Mouse (Mus musculus) E14TG2a.4 (cell line): Measurements from ENCODE around the gene Dnajc15.

Source experiments
- H3K27me3 ChIP-seq: 2 replicates; pipeline ENCODE4 v1.6.1; 2014; ENCODE audit warnings: low read length, control low read depth; ENCODE audit not compliant: insufficient read depth
- H3K36me3 ChIP-seq: 2 replicates; pipeline ENCODE4 v1.6.1; 2014; ENCODE audit warnings: low read length, control low read depth; ENCODE audit not compliant: insufficient read depth
- H3K4me1 ChIP-seq: replicated peaks from 2 replicates; pipeline ENCODE4 v1.6.1; 2014; ENCODE audit warnings: low read depth, low read length, control low read depth
- H3K4me3 ChIP-seq: replicated peaks from 2 replicates; pipeline ENCODE4 v1.5.1; 2014; ENCODE audit warnings: mild to moderate bottlenecking, low read length
- H3K9me3 ChIP-seq: 2 replicates; pipeline ENCODE4 v1.6.1; 2014; ENCODE audit warnings: low read length, control low read depth
- CTCF ChIP-seq: conservative IDR thresholded peaks from 2 replicates; pipeline ENCODE4 v1.5.1; 2014; ENCODE audit warnings: low read length
- NANOG ChIP-seq: IDR thresholded peaks from 2 replicates; pipeline ENCODE4 v1.6.1; 2014; ENCODE audit warnings: borderline replicate concordance, low read length, mixed read lengths
- POU5F1 ChIP-seq: IDR thresholded peaks from 2 replicates; pipeline ENCODE4 v1.6.1; 2014; ENCODE audit warnings: low read length, borderline replicate concordance

Dnajc15 gene

GRCm38 (mm10) chr14:77825121-77825520 is 49.8 kb downstream of the Dnajc15 start:
- TF ChIP-seq POU5F1 (no peak), NANOG (no peak), CTCF (no peak)

GRCm38 (mm10) chr14:77819841-77820240 is 55.1 kb downstream of the Dnajc15 start:
- TF ChIP-seq NANOG (no peak), CTCF (no peak), POU5F1 (no peak)
- no peaks in the 10 kb centered on the region for H3K36me3 ChIP-seq
- no peak overlapping the region for H3K4me3 ChIP-seq
- H3K27me3 ChIP-seq: 0 out of 2 replicates have a peak, but pooled peaks cover 2% of the 10 kb centered on the region
- H3K4me1 ChIP-seq: peaks cover 6% of the 10 kb centered on the region; the same call in 1 of the 2 replicates
- no peaks in the 10 kb centered on the region for H3K9me3 ChIP-seq

More at GRCm38 (mm10) chr14:77825121-77825520, 49.8 kb downstream of the Dnajc15 start:
- H3K27me3 ChIP-seq: no peaks in the 10 kb centered on the region
- H3K4me3 ChIP-seq: no peak overlapping the region
- peaks cover 6% of the 10 kb centered on the region; the same call in 1 of the 2 replicates for H3K36me3 ChIP-seq
- no peaks in the 10 kb centered on the region for H3K9me3 ChIP-seq
- no peaks in the 10 kb centered on the region for H3K4me1 ChIP-seq

DNA sequence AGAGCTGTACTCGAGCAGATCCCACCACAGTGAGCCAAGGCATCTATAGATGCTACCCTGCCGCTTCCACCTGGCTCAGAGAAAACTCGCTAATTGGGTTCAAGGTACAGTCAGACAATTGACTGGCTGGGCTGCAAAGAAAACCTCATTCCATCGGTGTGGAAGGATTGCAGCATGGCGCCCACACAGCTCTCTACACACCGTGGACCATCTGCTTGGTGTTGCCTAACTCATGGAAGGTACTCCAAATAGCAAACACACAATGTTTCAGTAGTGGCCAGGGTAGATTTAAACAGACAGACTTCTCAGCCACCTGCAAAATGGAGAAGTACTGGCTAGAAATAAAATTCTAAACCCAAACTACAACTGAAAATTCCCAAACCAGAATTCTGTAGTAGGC is 57.4 kb downstream of the Dnajc15 start:
- H3K4me1 ChIP-seq: peaks cover 20% of the 10 kb centered on the region
- H3K27me3 ChIP-seq: peaks cover 5% of the 10 kb centered on the region
- TF ChIP-seq CTCF (no peak), POU5F1 (no peak), NANOG (no peak)
- H3K4me3 ChIP-seq: no peak overlapping the region
- no peaks in the 10 kb centered on the region for H3K9me3 ChIP-seq
- H3K36me3 ChIP-seq: no peaks in the 10 kb centered on the region

DNA sequence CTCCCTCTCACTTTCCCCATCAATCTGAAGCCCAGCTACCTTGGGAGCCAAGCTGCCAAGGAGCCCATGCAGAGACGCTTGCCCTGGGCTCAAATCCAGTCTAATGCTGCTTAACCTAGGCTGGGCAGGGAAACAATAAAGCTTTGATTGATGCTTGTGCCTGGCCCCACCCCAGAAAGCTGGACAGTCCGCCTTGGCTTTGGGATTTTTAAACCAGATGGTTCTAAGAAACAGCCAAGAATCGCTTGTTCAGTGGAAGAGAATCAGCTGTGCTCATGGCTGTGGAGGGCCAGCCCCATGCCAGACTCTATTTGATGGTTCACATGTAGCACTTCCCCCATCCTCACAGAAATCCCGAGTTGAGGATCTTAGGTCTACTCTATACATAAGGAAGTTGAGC is 60.0 kb downstream of the Dnajc15 start:
- Histone ChIP-seq H3K9me3 (no peaks in the 10 kb centered on the region), H3K4me1 (peaks cover 20% of the 10 kb centered on the region), H3K27me3 (peaks cover 21% of the 10 kb centered on the region), H3K4me3 (no peak overlapping the region), H3K36me3 (no peaks in the 10 kb centered on the region)
- no peak for TF ChIP-seq CTCF
- TF ChIP-seq POU5F1: no peak
- no peak for TF ChIP-seq NANOG

DNA sequence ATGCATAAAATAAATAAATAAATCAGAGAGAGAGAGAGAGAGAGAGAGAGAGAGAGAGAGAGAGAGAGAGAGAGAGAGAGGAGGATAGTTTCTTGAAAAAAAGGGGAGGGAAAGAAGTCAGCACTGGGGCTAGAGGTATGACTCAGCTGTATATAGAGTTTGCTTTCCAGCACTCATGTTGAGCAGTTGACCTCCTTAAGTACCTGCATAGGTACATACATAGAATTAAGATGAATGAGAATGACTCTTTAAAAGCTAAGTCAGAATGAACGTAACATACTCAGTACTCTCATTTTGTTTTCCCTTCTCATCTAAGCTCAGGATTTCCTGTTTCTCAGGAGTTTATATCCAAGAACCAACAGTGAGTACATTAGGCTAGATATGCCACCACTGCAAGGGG is 62.0 kb downstream of the Dnajc15 start:
- Histone ChIP-seq H3K4me3 (no peak overlapping the region), H3K9me3 (no peaks in the 10 kb centered on the region), H3K36me3 (no peaks in the 10 kb centered on the region), H3K27me3 (peaks cover 28% of the 10 kb centered on the region), H3K4me1 (peaks cover 20% of the 10 kb centered on the region)
- no peak for TF ChIP-seq NANOG
- no peak for TF ChIP-seq CTCF
- TF ChIP-seq POU5F1: no peak

DNA sequence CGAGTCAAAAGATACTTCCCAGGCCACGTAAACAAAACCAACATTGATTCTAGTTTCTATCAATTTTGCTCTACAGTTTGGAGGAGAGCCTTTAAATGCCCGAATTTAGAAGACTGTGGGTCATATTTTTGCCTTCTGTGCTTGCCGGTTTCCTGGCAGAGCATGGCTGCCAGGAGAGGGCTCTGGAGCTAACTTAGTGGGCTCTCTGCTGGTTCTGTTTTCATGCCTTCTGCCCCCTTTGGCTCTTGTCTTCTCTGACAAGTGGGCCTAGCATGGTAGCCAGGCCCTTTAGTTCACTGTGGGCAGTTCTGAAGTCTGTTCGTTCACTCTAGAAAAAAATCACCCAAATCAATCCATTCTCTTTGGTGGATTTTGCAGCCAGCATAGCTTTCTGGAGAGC is 63.5 kb downstream of the Dnajc15 start:
- no peak overlapping the region for H3K4me3 ChIP-seq
- H3K27me3 ChIP-seq: peaks cover 28% of the 10 kb centered on the region
- TF ChIP-seq CTCF: no peak
- TF ChIP-seq NANOG: no peak
- TF ChIP-seq POU5F1: no peak
- H3K9me3 ChIP-seq: no peaks in the 10 kb centered on the region
- no peaks in the 10 kb centered on the region for H3K36me3 ChIP-seq
- H3K4me1 ChIP-seq: peaks cover 20% of the 10 kb centered on the region

DNA sequence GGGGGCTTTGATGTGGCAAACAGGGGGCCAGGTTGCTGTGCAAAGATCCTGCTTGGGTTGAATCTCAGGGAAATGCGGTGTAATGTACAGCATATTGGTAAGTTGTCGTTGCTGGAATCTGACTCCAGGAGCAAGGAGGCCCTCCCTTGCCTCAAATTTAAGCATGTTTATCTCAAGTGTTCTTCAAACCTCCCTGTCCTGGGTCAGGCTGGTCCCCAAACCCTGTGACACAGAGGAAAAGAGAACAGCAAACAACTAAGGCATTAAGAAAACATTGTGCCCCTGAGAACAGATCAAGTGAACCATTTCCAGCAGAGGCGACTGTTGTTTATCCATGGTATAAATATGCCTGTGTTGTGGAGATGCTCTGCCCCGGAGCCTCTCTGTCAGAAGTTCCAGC is 67.1 kb downstream of the Dnajc15 start:
- TF ChIP-seq POU5F1: no peak
- no peak for TF ChIP-seq NANOG
- TF ChIP-seq CTCF: no peak
- no peaks in the 10 kb centered on the region for H3K9me3 ChIP-seq
- H3K4me3 ChIP-seq: no peak overlapping the region
- no peaks in the 10 kb centered on the region for H3K4me1 ChIP-seq
- no peaks in the 10 kb centered on the region for H3K36me3 ChIP-seq
- peaks cover 23% of the 10 kb centered on the region for H3K27me3 ChIP-seq

DNA sequence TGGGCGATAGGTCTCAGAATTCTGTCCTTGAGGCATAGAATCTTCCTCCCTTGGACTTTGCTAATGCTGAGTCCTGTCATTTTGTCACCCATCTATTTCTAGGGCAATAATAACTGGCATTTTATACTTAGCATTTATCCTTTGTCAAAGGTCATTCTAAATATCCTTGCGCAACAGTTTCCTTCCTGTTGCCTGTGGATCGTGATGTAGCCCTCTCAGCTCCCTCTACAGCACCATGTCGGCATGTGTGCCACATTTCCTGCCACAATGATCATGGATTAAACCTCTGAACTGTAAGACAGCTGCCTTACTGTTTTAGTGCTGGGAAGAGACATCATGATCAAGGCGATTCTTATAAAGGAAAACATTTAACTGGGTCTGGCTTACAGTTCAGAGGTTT is 68.6 kb downstream of the Dnajc15 start:
- Histone ChIP-seq H3K9me3 (no peaks in the 10 kb centered on the region), H3K27me3 (peaks cover 19% of the 10 kb centered on the region), H3K4me3 (no peak overlapping the region), H3K4me1 (no peaks in the 10 kb centered on the region), H3K36me3 (no peaks in the 10 kb centered on the region)
- no peak for TF ChIP-seq CTCF
- no peak for TF ChIP-seq POU5F1
- no peak for TF ChIP-seq NANOG

GRCm38 (mm10) chr14:77802268-77802630 is 72.7 kb downstream of the Dnajc15 start:
- H3K9me3 ChIP-seq: no peaks in the 10 kb centered on the region
- no peaks in the 10 kb centered on the region for H3K36me3 ChIP-seq
- H3K27me3 ChIP-seq: peaks cover 28% of the 10 kb centered on the region
- TF ChIP-seq NANOG (no peak), POU5F1 (no peak), CTCF (no peak)
- peaks cover 5% of the 10 kb centered on the region; the same call in 1 of the 2 replicates for H3K4me1 ChIP-seq
- no peak overlapping the region for H3K4me3 ChIP-seq
